Mouse (Mus musculus): ENCODE measurements at regions not wholly inside any gene's neighbourhood (a gene's known extent, or its start where the extent isn't known, plus 50 kb on each side); places are given as distances from the start of the nearest gene placed in this dataset.
"Not testable (repeated sequence)": the region's sequence is repeated elsewhere in the genome, so short reads cannot be mapped to it uniquely, and the experiment has no call there.

- no peak for DNase-seq
Observed at GRCm38 (mm10) chr12:49084505-49084904, 298.0 kb upstream of the Foxg1 start.

DNA sequence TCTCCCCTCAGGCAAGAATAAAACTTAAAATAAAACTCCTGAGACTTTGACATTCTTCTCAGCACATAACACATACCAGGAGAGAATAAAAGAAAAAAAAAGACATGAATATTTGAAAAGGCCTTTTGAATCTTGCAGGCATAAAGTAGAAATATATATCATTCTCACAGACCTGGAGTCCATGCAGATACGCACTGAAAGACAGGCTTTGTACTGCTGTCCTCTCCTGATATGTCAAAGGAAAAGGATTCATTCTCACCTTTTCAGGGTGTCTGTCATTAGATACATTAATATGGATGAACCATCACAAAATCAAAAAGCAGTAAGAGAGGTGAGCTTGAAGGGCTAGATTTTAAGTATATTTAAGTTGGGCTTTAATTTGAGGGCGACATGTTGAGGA, 296.4 kb upstream of the Foxg1 start:
- DNase-seq = no peak

GRCm38 (mm10) chr12:49090177-49090576, 292.3 kb upstream of the Foxg1 start:
- DNase-seq = no peak

DNA sequence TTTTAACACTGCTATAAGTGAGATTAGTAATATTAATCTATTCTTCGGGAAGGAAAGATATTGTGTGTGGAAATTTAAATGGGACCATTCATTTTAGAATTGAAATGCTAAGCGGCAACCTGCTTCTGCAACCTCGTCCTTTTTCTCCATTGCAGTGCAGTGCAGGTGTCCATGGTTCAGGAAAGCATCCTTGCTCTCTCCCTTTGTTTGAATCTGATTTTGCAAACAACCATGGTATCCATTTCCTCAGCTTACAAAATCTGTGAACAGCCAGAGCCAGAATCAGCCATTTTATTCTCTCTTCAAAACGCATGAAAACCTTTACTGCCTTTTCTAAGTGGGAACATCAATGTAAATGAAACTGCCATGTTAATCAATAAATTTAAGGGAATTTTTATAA, 276.5 kb upstream of the Foxg1 start:
- no peak for DNase-seq

- peak; percentile 15 for DNase-seq
Observed at GRCm38 (mm10) chr12:49106399-49107382, 275.8 kb upstream of the Foxg1 start.

- no peak for DNase-seq
Observed at GRCm38 (mm10) chr12:49107415-49108148, 274.9 kb upstream of the Foxg1 start.

DNA sequence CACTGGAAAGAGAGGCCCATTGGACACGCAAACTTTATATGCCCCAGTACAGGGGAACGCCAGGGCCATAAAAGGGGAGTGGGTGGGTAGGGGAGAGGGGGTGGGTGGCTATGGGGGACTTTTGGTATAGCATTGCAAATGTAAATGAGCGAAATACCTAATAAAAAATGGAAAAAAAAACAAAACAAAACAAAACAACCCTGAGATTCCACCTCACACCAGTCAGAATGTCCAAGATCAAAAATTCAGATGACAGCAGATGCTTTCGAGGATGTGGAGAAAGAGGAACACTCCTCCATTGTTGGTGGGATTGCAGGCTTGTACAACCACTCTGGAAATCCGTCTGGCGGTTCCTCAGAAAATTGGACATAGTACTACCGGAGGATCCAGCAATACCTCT, 251.4 kb upstream of the Foxg1 start:
- not testable (repeated sequence) for DNase-seq

DNA sequence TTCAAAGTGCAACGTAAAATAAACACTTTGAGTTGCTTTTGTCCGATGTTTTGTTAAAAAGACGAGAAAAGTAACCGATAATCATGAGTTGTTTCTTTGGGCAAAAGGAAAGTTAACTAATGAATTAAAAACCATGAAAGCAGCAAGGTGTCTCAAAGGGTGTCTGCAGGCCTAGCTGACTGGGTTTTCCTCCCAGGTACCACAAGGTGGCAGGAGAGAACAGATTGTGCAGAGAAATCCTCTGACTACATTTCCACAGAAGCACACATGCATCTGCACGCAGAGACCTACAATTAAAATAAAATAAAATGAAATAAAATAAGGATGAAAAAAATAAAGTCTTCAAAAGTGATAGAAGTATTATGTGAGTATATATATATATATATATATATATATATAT, 212.4 kb upstream of the Foxg1 start:
- DNase-seq = no peak

- peak; percentile 4 for DNase-seq
Observed at GRCm38 (mm10) chr12:49171014-49171677, 211.3 kb upstream of the Foxg1 start.

GRCm38 (mm10) chr12:49191348-49191747, 191.1 kb upstream of the Foxg1 start:
- DNase-seq = no peak

- DNase-seq = no peak
Observed at GRCm38 (mm10) chr12:49233524-49234306, 148.7 kb upstream of the Foxg1 start.

Measured in cerebellum, adult 9-10 months (tissue).